Comparison of ENCODE assay signal across 22 mouse cellular contexts in the genomic region with DNA sequence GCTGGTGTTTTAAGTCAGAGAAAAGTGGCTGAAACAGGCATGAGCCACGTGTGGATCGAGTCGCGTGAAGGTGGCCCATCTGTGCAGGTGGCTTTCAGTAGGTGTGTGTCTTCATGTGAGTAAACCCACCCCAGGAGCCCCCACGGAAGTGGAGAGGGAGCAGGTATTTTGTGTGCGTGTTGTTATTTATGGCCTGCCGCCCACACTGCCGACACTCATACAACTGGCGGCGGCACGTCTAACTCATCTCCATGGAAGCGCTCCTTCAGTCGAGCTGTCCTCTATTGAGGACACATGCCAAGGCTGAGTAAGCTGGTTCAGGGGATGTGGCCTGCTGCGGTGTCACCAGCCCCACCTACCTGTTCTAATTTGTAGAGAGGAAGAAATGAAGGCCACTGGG. TPM values are rescaled to one million over a fixed set of nuclear protein-coding genes. Genes with fewer than 3 reads are reported as not detected.
DNase-seq lines count a peak whose midpoint lies in the region; ATAC-seq lines count a peak whose summit lies in the region.
"Had no signal": no experiment of that assay in that cellular context is flagged by ENCODE, and none has a peak within 500 bp of the region (broad histone marks: within the 10 kb centered on the region; RNA-seq: fewer than 3 reads in every experiment).

No protein-coding gene starts in this region.

- no peaks in the 10 kb centered on the region for H3K9me3 ChIP-seq in hindbrain, embryonic 10.5 days
- no peaks in the 10 kb centered on the region for H3K9me3 ChIP-seq in hindbrain, embryonic 11.5 days (ENCODE audit: control insufficient read depth, low read length)
- H3K9me3 ChIP-seq: hindbrain, embryonic 15.5 days; midbrain, embryonic 15.5 days had no signal

- H3K9ac ChIP-seq in hindbrain, embryonic 11.5 days (ENCODE audit: low read depth, low read length), result no peak overlapping the region
- H3K9ac ChIP-seq: hindbrain, embryonic 15.5 days; lung, embryonic 14.5 days; midbrain, embryonic 15.5 days had no signal

- H3K36me3 ChIP-seq in hindbrain, embryonic 10.5 days, result peaks cover 10% of the 10 kb centered on the region
- no peaks in the 10 kb centered on the region for H3K36me3 ChIP-seq in hindbrain, embryonic 11.5 days (ENCODE audit: control insufficient read depth, insufficient read depth, low read length)
- H3K36me3 ChIP-seq: hindbrain, embryonic 15.5 days; midbrain, embryonic 15.5 days had no signal

- peak overlapping the region; percentile 59 for H3K27ac ChIP-seq in hindbrain, embryonic 10.5 days
- H3K27ac ChIP-seq in hindbrain, embryonic 11.5 days (ENCODE audit: low read depth, low read length), result no peak overlapping the region
- H3K27ac ChIP-seq: hindbrain, embryonic 15.5 days; midbrain, embryonic 15.5 days had no signal

- 81% methylated on average over 14 of the region's 14 CpGs for WGBS in hindbrain, embryonic 10.5 days
- 84% methylated on average over 14 of the region's 14 CpGs for WGBS in hindbrain, embryonic 11.5 days

- ATAC-seq in hindbrain, embryonic 11.5 days (ENCODE audit: low FRiP score), result no peak
- ATAC-seq: forebrain, embryonic 16.5 days; midbrain, embryonic 15.5 days had no signal

- DNase-seq in hindbrain, embryonic 10.5 days (ENCODE audit: low spot score), result no peak
- no peak for DNase-seq in hindbrain, embryonic 11.5 days (ENCODE audit: low spot score)
- DNase-seq in left cerebral cortex, postnatal 25 days (ENCODE audit: low spot score in 2 of 2), result peak; percentile 56 to 65
- DNase-seq in left cerebral cortex, postnatal 4 days, result no peak
- DNase-seq in layer of hippocampus, adult 9-11 months, result peak; percentile 49
- peak; percentile 51 to 56 for DNase-seq in right cerebral cortex, postnatal 36 days (ENCODE audit: low spot score in 2 of 2)
- DNase-seq in urinary bladder, postnatal 25 days (ENCODE audit: low spot score), result no peak
- DNase-seq: adrenal gland, postnatal 25 days; B cell, adult 2 months; cerebellum, adult 2 months; gastrocnemius, postnatal 14 days; kidney, adult 11 months; kidney, postnatal 14 days; lung, embryonic 14.5 days; thymus, postnatal 4 days had no signal

- peaks cover 82% of the 10 kb centered on the region for H3K4me1 ChIP-seq in hindbrain, embryonic 10.5 days (replicated peaks)
- H3K4me1 ChIP-seq in hindbrain, embryonic 11.5 days (replicated peaks; ENCODE audit: control insufficient read depth, insufficient read depth, low read length), result peaks cover 6% of the 10 kb centered on the region

- no peak overlapping the region for H3K4me3 ChIP-seq in hindbrain, embryonic 10.5 days
- no peak overlapping the region for H3K4me3 ChIP-seq in hindbrain, embryonic 11.5 days (ENCODE audit: low read depth, low read length)
- H3K4me3 ChIP-seq: hindbrain, embryonic 15.5 days; midbrain, embryonic 15.5 days had no signal

- intact Hi-C loops in left cerebral cortex, postnatal 25 days (cut with DNase I), result no loop called here
- intact Hi-C loops in left cerebral cortex, postnatal 4 days (cut with DNase I), result no loop called here

- H3K27me3 ChIP-seq in hindbrain, embryonic 10.5 days (ENCODE audit: insufficient read depth, poor library complexity, severe bottlenecking), result no peaks in the 10 kb centered on the region
- no peaks in the 10 kb centered on the region for H3K27me3 ChIP-seq in hindbrain, embryonic 11.5 days (ENCODE audit: control insufficient read depth, insufficient read depth, low read length)
- H3K27me3 ChIP-seq: hindbrain, embryonic 15.5 days; midbrain, embryonic 15.5 days had no signal

- no peak overlapping the region for H3K4me2 ChIP-seq in hindbrain, embryonic 11.5 days (replicated peaks; ENCODE audit: low read depth, low read length)
- H3K4me2 ChIP-seq: hindbrain, embryonic 15.5 days; liver, embryonic 11.5 days; lung, embryonic 14.5 days; midbrain, embryonic 15.5 days had no signal

RNA-seq across cellular contexts. Expression of gene Prmt8, which starts 49.4 kb away (rescaled TPM):
- polyA plus RNA-seq in hindbrain, embryonic 10.5 days (2016; fragmentation: Nextera tagmentation; extraction: Ambion mirVana), result 24.7 and 38.5 TPM in 2 replicates
- 44.6 and 46.3 TPM in 2 replicates for polyA plus RNA-seq in hindbrain, embryonic 11.5 days (2014; fragmentation: Nextera tagmentation; extraction: Ambion mirVana)
- total RNA-seq in left cerebral cortex, postnatal 25 days (2021), result 100 to 1,000 TPM; 104 to 106 TPM
- 10 to 100 TPM; 59.6 to 63.5 TPM for total RNA-seq in left cerebral cortex, postnatal 4 days (2021)
- total RNA-seq: adrenal gland, postnatal 25 days; gastrocnemius, postnatal 14 days; heart, adult 8-10 months; megakaryocyte progenitor cell, adult 5-6 weeks had no signal
- polyA plus RNA-seq: heart, embryonic 16.5 days; lung, embryonic 14.5 days had no signal

Comparison
In these comparisons a context has a peak if more than half of its experiments do, and no peak if none do; other contexts are left out.
1. DNase-seq: peak in left cerebral cortex, postnatal 25 days (2 of 2), layer of hippocampus, adult 9-11 months (single experiment) and right cerebral cortex, postnatal 36 days (2 of 2); none in hindbrain, embryonic 10.5 days (single experiment), hindbrain, embryonic 11.5 days (single experiment), left cerebral cortex, postnatal 4 days (single experiment) and urinary bladder, postnatal 25 days (single experiment).